Mouse (Mus musculus) ovary, postnatal 14 days (tissue): ENCODE data around the gene Ncdn.

Experiments used
- DNase-seq: peaks from one replicate; pipeline ENCODE4 v3.0.0; 2022; ENCODE audit warnings: low spot score

Gene Ncdn

GRCm38 (mm10) chr4:126707439-126707826 is 45.8 kb downstream of the Ncdn start:
- DNase-seq: no peak

- no peak for DNase-seq
These were observed 46.4 kb downstream of the Ncdn start for GRCm38 (mm10) chr4:126706630-126707438.

GRCm38 (mm10) chr4:126696908-126697307 is 56.3 kb downstream of the Ncdn start:
- DNase-seq: no peak
